Comparison of ENCODE assay signal across 7 mouse cellular contexts in the genomic region with DNA sequence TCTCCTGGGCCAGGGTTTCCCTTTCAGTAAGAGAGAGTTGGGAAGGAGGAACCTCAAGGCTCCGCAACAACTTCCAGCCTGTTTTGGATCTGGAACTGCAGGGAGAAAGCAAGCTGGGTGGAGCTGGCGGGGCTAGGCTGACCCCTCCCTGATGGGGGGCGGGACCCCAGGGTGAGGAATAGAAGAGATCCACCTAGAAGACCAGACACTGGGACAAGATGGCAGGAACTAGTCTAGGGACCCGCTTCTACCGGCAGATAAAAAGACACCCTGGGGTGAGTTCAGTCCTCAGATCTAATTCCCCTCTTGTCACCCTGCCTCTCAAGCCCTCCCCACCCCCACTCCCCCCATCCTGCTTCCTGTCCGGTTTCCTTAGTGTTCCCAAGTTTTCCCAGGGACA. TPM values are rescaled to one million over a fixed set of nuclear protein-coding genes. Genes with fewer than 3 reads are reported as not detected.
DNase-seq lines count a peak whose midpoint lies in the region; ATAC-seq lines count a peak whose summit lies in the region.

Ndufa4l2 (plus strand) TSS at position 204 of the 400 bp plus-strand sequence.

- peaks cover 98% of the 10 kb centered on the region for H3K27me3 ChIP-seq in embryonic facial prominence, embryonic 10.5 days (replicated peaks; ENCODE audit: low read depth, poor library complexity, severe bottlenecking)
- H3K27me3 ChIP-seq in heart, embryonic 13.5 days (replicated peaks) = peaks cover 81% of the 10 kb centered on the region
- H3K27me3 ChIP-seq in limb, embryonic 12.5 days = peaks cover 83% of the 10 kb centered on the region
- no peaks in the 10 kb centered on the region for H3K27me3 ChIP-seq in neural tube, embryonic 14.5 days (ENCODE audit: control insufficient read depth, insufficient read depth, low read length)

- WGBS in embryonic facial prominence, embryonic 10.5 days = 7% methylated on average over 6 of the region's 6 CpGs
- WGBS in heart, embryonic 13.5 days = 13% methylated on average over 6 of the region's 6 CpGs
- WGBS in limb, embryonic 12.5 days = 11% methylated on average over 6 of the region's 6 CpGs
- 13% methylated on average over 6 of the region's 6 CpGs for WGBS in neural tube, embryonic 14.5 days

- DNase-seq in adrenal gland, adult 2 months = no peak
- peak; percentile 29 for DNase-seq in embryonic facial prominence, embryonic 10.5 days (ENCODE audit: low spot score)
- DNase-seq in spleen, postnatal 10 days (ENCODE audit: low spot score in 2 of 2) = no peak

- 0 out of 2 replicates have a peak, but pooled peaks cover 4% of the 10 kb centered on the region for H3K9me3 ChIP-seq in embryonic facial prominence, embryonic 10.5 days
- no peaks in the 10 kb centered on the region for H3K9me3 ChIP-seq in heart, embryonic 13.5 days
- H3K9me3 ChIP-seq in limb, embryonic 12.5 days = no peaks in the 10 kb centered on the region
- H3K9me3 ChIP-seq in neural tube, embryonic 14.5 days (ENCODE audit: control insufficient read depth, low read length) = no peaks in the 10 kb centered on the region

- H3K4me2 ChIP-seq in heart, embryonic 13.5 days = peak within 1 kb of the TSS; percentile 93
- peak within 1 kb of the TSS; percentile 95 for H3K4me2 ChIP-seq in limb, embryonic 12.5 days
- H3K4me2 ChIP-seq in neural tube, embryonic 14.5 days (ENCODE audit: low read depth, low read length) = peak within 1 kb of the TSS; percentile 19; the same call in 1 of the 2 replicates

- H3K9ac ChIP-seq in heart, embryonic 13.5 days = peak within 1 kb of the TSS; percentile 77
- peak within 1 kb of the TSS; percentile 12; the same call in 1 of the 2 replicates for H3K9ac ChIP-seq in limb, embryonic 12.5 days (replicated peaks)
- H3K9ac ChIP-seq in neural tube, embryonic 14.5 days (replicated peaks; ENCODE audit: low read depth, low read length) = peak within 1 kb of the TSS; percentile 28; the same call in 1 of the 2 replicates

- no peak for ATAC-seq in heart, embryonic 13.5 days (ENCODE audit: extremely low read depth, insufficient number of reproducible peaks, low FRiP score, low TSS enrichment)
- no peak for ATAC-seq in limb, embryonic 12.5 days (ENCODE audit: insufficient number of reproducible peaks, insufficient read depth, low FRiP score, low TSS enrichment, low read depth)
- no peak for ATAC-seq in neural tube, embryonic 14.5 days (ENCODE audit: low read depth)
- no peak for ATAC-seq in erythroid progenitor cell, adult 5-6 weeks (replicated peaks; ENCODE audit: low FRiP score, poor library complexity, severe bottlenecking)

- H3K4me3 ChIP-seq in embryonic facial prominence, embryonic 10.5 days = peak within 1 kb of the TSS; percentile 64
- peak within 1 kb of the TSS; percentile 43 for H3K4me3 ChIP-seq in heart, embryonic 13.5 days
- H3K4me3 ChIP-seq in limb, embryonic 12.5 days (replicated peaks) = peak within 1 kb of the TSS; percentile 50
- 0 out of 2 replicates have a peak within 1 kb of the TSS, but pooled peaks have one; percentile 5 for H3K4me3 ChIP-seq in neural tube, embryonic 14.5 days (ENCODE audit: low read depth, low read length)

- peak within 1 kb of the TSS; percentile 83; the same call in 1 of the 2 replicates for H3K27ac ChIP-seq in embryonic facial prominence, embryonic 10.5 days (replicated peaks)
- H3K27ac ChIP-seq in heart, embryonic 13.5 days (replicated peaks) = peak within 1 kb of the TSS; percentile 42; the same call in 1 of the 2 replicates
- H3K27ac ChIP-seq in limb, embryonic 12.5 days = no peak within 1 kb of the TSS
- peak within 1 kb of the TSS; percentile 99; the same call in 1 of the 2 replicates for H3K27ac ChIP-seq in neural tube, embryonic 14.5 days (ENCODE audit: low read depth, low read length)

- H3K4me1 ChIP-seq in embryonic facial prominence, embryonic 10.5 days = peaks cover 90% of the 10 kb centered on the region
- peaks cover 66% of the 10 kb centered on the region for H3K4me1 ChIP-seq in heart, embryonic 13.5 days
- H3K4me1 ChIP-seq in limb, embryonic 12.5 days (replicated peaks) = peaks cover 79% of the 10 kb centered on the region
- H3K4me1 ChIP-seq in neural tube, embryonic 14.5 days (ENCODE audit: control insufficient read depth, insufficient read depth, low read length) = peaks cover 50% of the 10 kb centered on the region

- peaks cover 29% of the 10 kb centered on the region for H3K36me3 ChIP-seq in embryonic facial prominence, embryonic 10.5 days (replicated peaks)
- H3K36me3 ChIP-seq in heart, embryonic 13.5 days = peaks cover 28% of the 10 kb centered on the region
- H3K36me3 ChIP-seq in limb, embryonic 12.5 days = peaks cover 28% of the 10 kb centered on the region
- peaks cover 5% of the 10 kb centered on the region; the same call in 1 of the 2 replicates for H3K36me3 ChIP-seq in neural tube, embryonic 14.5 days (ENCODE audit: control insufficient read depth, insufficient read depth, low read length)

RNA-seq across cellular contexts. Expression of gene Ndufa4l2, which starts in this region (rescaled TPM):
- 10 to 100 TPM; 45.8 to 53.5 TPM for total RNA-seq in adrenal gland, adult 2 months (2021)
- 86.0 and 107 TPM in 2 replicates for polyA plus RNA-seq in adrenal gland, adult 2 months (2012; rRNA removed)
- polyA plus RNA-seq in embryonic facial prominence, embryonic 10.5 days (2016; fragmentation: Nextera tagmentation; extraction: Ambion mirVana) = 2.2 and 4.5 TPM in 2 replicates
- 14.2 and 18.1 TPM in 2 replicates for polyA plus RNA-seq in heart, embryonic 13.5 days (2015; fragmentation: Nextera tagmentation; extraction: Ambion mirVana)
- 0.60 and 1.6 TPM in 2 replicates for polyA plus RNA-seq in limb, embryonic 12.5 days (2016; fragmentation: Nextera tagmentation; extraction: Ambion mirVana)
- polyA plus RNA-seq in neural tube, embryonic 14.5 days (2014; fragmentation: Nextera tagmentation; extraction: Ambion mirVana) = 9.7 and 13.5 TPM in 2 replicates
- not detected in 2 replicates for total RNA-seq in erythroid progenitor cell, adult 5-6 weeks (2015; ENCODE audit: low replicate concordance)
- total RNA-seq in erythroid progenitor cell, adult 5-6 weeks (2017; ENCODE audit: low replicate concordance) = not detected in 2 replicates

Comparison
In these comparisons a context has a peak if more than half of its experiments do, and no peak if none do; other contexts are left out.
1. RNA of gene Ndufa4l2 (total RNA-seq): 45.8 to 53.5 TPM in adrenal gland, adult 2 months; not detected in erythroid progenitor cell, adult 5-6 weeks; every median in the first group is over 10 times any median in the second.
2. H3K4me3 ChIP-seq: peak in every context shown above with its lines; median percentile 64 in embryonic facial prominence, embryonic 10.5 days; 50 in limb, embryonic 12.5 days; 43 in heart, embryonic 13.5 days; 5 in neural tube, embryonic 14.5 days.
3. H3K4me2 ChIP-seq: peak in every context shown above with its lines; median percentile 95 in limb, embryonic 12.5 days; 93 in heart, embryonic 13.5 days; 19 in neural tube, embryonic 14.5 days.
4. H3K9ac ChIP-seq: peak in every context shown above with its lines; median percentile 77 in heart, embryonic 13.5 days; 28 in neural tube, embryonic 14.5 days; 12 in limb, embryonic 12.5 days.